ENCODE assay signal across 20 mouse cellular contexts in the genomic region with DNA sequence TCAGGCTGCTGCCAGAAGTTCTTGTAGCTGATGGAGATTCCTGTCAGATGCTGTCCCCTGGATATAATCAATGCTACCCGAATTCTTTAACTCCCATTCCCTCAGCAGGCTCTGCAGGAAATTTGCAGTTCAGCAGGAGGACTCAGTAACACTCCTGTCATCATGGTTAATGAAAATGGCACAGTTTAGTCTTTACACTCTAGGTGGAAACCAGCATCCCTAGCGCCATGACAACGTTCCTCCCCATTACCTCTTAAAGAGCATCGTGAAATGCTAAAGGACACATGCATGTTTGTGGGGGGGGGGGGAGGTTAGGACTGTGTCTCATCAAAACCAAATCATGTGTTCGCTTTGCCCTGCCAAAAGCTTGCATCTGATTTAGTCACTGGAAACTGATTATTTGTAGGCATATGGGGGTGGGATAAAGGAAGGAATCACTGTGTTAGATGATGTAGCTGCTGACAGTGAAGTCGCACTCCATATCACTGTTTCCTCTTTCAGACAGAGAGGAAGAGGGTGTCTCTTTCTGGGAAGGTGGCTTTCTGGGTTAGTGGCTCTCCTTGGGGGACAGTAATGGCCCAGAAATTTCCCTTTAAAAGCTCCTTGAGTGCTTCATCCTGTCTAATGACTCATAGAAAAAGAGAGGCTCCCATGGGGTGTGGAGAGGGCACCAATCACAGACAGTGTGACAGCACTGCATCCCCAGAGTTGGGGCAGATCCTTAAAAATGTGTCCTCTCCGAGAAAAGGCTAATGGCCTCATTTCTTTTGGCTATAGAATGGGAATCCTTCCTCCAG.
DNase-seq lines count a peak whose midpoint lies in the region; ATAC-seq lines count a peak whose summit lies in the region.
"Had no signal": no experiment of that assay in that cellular context is flagged by ENCODE, and none has a peak within 500 bp of the region (broad histone marks: within the 10 kb centered on the region; RNA-seq: fewer than 3 reads in every experiment).

No protein-coding gene starts in this region.

- no peak overlapping the region for H3K4me2 ChIP-seq in hindbrain, embryonic 14.5 days (replicated peaks)
- H3K4me2 ChIP-seq in neural tube, embryonic 11.5 days (ENCODE audit: low read depth) = no peak overlapping the region
- H3K4me2 ChIP-seq in hindbrain, embryonic 16.5 days (ENCODE audit: low read length) = no peak overlapping the region
- H3K4me2 ChIP-seq in neural tube, embryonic 14.5 days (ENCODE audit: low read depth, low read length) = no peak overlapping the region
- H3K4me2 ChIP-seq in intestine, embryonic 16.5 days (ENCODE audit: low read depth, low read length) = no peak overlapping the region
- H3K4me2 ChIP-seq: limb, embryonic 13.5 days had no signal

- H3K4me1 ChIP-seq in hindbrain, embryonic 14.5 days (replicated peaks; ENCODE audit: control insufficient read depth, insufficient read depth, low read length) = no peaks in the 10 kb centered on the region; the same call in 1 of the 2 replicates
- H3K4me1 ChIP-seq in hindbrain, embryonic 10.5 days (replicated peaks) = no peaks in the 10 kb centered on the region
- H3K4me1 ChIP-seq in neural tube, embryonic 11.5 days (ENCODE audit: control insufficient read depth, insufficient read depth, low read length) = no peaks in the 10 kb centered on the region
- H3K4me1 ChIP-seq in hindbrain, embryonic 16.5 days (ENCODE audit: control insufficient read depth, insufficient read depth, low read depth, low read length) = peaks cover 6% of the 10 kb centered on the region; the same call in 1 of the 2 replicates
- no peaks in the 10 kb centered on the region for H3K4me1 ChIP-seq in neural tube, embryonic 14.5 days (ENCODE audit: control insufficient read depth, insufficient read depth, low read length)
- H3K4me1 ChIP-seq in intestine, embryonic 16.5 days (ENCODE audit: control insufficient read depth, insufficient read depth, low read length) = no peaks in the 10 kb centered on the region
- H3K4me1 ChIP-seq: limb, embryonic 13.5 days; megakaryocyte, embryonic 14.5 days had no signal

- no peaks in the 10 kb centered on the region for H3K27me3 ChIP-seq in hindbrain, embryonic 14.5 days (ENCODE audit: control insufficient read depth, insufficient read depth, low read length)
- H3K27me3 ChIP-seq in hindbrain, embryonic 10.5 days (ENCODE audit: insufficient read depth, poor library complexity, severe bottlenecking) = no peaks in the 10 kb centered on the region
- H3K27me3 ChIP-seq in neural tube, embryonic 11.5 days (ENCODE audit: control insufficient read depth, insufficient read depth, low read length) = no peaks in the 10 kb centered on the region
- H3K27me3 ChIP-seq in hindbrain, embryonic 16.5 days (replicated peaks; ENCODE audit: control insufficient read depth, insufficient read depth, low read length) = no peaks in the 10 kb centered on the region
- no peaks in the 10 kb centered on the region for H3K27me3 ChIP-seq in neural tube, embryonic 14.5 days (ENCODE audit: control insufficient read depth, insufficient read depth, low read length)
- no peaks in the 10 kb centered on the region for H3K27me3 ChIP-seq in intestine, embryonic 16.5 days (replicated peaks; ENCODE audit: control insufficient read depth, insufficient read depth, low read length)
- H3K27me3 ChIP-seq: limb, embryonic 13.5 days; megakaryocyte, embryonic 14.5 days had no signal

- no peak overlapping the region for H3K4me3 ChIP-seq in hindbrain, embryonic 14.5 days (replicated peaks; ENCODE audit: low read length)
- no peak overlapping the region for H3K4me3 ChIP-seq in hindbrain, embryonic 10.5 days
- H3K4me3 ChIP-seq in neural tube, embryonic 11.5 days (ENCODE audit: low read depth, low read length) = no peak overlapping the region
- no peak overlapping the region for H3K4me3 ChIP-seq in hindbrain, embryonic 16.5 days (ENCODE audit: low read length)
- H3K4me3 ChIP-seq in neural tube, embryonic 14.5 days (ENCODE audit: low read depth, low read length) = no peak overlapping the region
- H3K4me3 ChIP-seq in intestine, embryonic 16.5 days (ENCODE audit: low read length) = no peak overlapping the region
- H3K4me3 ChIP-seq: limb, embryonic 13.5 days; megakaryocyte, embryonic 14.5 days had no signal

- no peaks in the 10 kb centered on the region for H3K36me3 ChIP-seq in hindbrain, embryonic 14.5 days (replicated peaks; ENCODE audit: control insufficient read depth, insufficient read depth)
- no peaks in the 10 kb centered on the region for H3K36me3 ChIP-seq in hindbrain, embryonic 10.5 days
- H3K36me3 ChIP-seq in neural tube, embryonic 11.5 days (ENCODE audit: control insufficient read depth, insufficient read depth, low read length) = no peaks in the 10 kb centered on the region
- no peaks in the 10 kb centered on the region for H3K36me3 ChIP-seq in hindbrain, embryonic 16.5 days (ENCODE audit: control insufficient read depth, insufficient read depth, low read length)
- H3K36me3 ChIP-seq in neural tube, embryonic 14.5 days (ENCODE audit: control insufficient read depth, insufficient read depth, low read length) = no peaks in the 10 kb centered on the region
- H3K36me3 ChIP-seq in intestine, embryonic 16.5 days (ENCODE audit: control insufficient read depth, insufficient read depth, low read length) = no peaks in the 10 kb centered on the region
- H3K36me3 ChIP-seq: G1E; limb, embryonic 13.5 days had no signal

- WGBS in hindbrain, embryonic 14.5 days = 56% methylated on average over 7 of the region's 7 CpGs
- 80% methylated on average over 7 of the region's 7 CpGs for WGBS in hindbrain, embryonic 10.5 days
- WGBS in neural tube, embryonic 11.5 days = 73% methylated on average over 7 of the region's 7 CpGs
- 48% methylated on average over 7 of the region's 7 CpGs for WGBS in hindbrain, embryonic 16.5 days
- 58% methylated on average over 7 of the region's 7 CpGs for WGBS in neural tube, embryonic 14.5 days
- 68% methylated on average over 7 of the region's 7 CpGs for WGBS in intestine, embryonic 16.5 days

- peak overlapping the region; percentile 39; the same call in 1 of the 2 replicates for H3K27ac ChIP-seq in hindbrain, embryonic 14.5 days
- H3K27ac ChIP-seq in hindbrain, embryonic 10.5 days = no peak overlapping the region
- no peak overlapping the region for H3K27ac ChIP-seq in neural tube, embryonic 11.5 days (ENCODE audit: low read depth, low read length)
- peak overlapping the region; percentile 59; the same call in 1 of the 2 replicates for H3K27ac ChIP-seq in hindbrain, embryonic 16.5 days (ENCODE audit: low read depth, low read length)
- H3K27ac ChIP-seq in neural tube, embryonic 14.5 days (ENCODE audit: low read depth, low read length) = peak overlapping the region; percentile 34
- no peak overlapping the region for H3K27ac ChIP-seq in intestine, embryonic 16.5 days (ENCODE audit: low read length)
- H3K27ac ChIP-seq: limb, embryonic 13.5 days; liver, embryonic 14.5 days had no signal

- DNase-seq in hindbrain, embryonic 14.5 days (ENCODE audit: low spot score) = no peak
- DNase-seq in hindbrain, embryonic 10.5 days (ENCODE audit: low spot score) = no peak
- no peak for DNase-seq in neural tube, embryonic 11.5 days (ENCODE audit: low spot score)
- no peak for DNase-seq in neural tube, embryonic 10.5 days (ENCODE audit: extremely low spot score, low spot score)
- DNase-seq in cerebellum, adult 9-10 months = no peak
- DNase-seq: cerebellum, postnatal 14 days; heart, adult 18-20 months; kidney, adult 8-10 months; kidney, postnatal 25 days; lung, postnatal 10 days; thymus, adult 18-20 months had no signal

- H3K9me3 ChIP-seq in hindbrain, embryonic 14.5 days (ENCODE audit: control insufficient read depth, low read length) = no peaks in the 10 kb centered on the region
- no peaks in the 10 kb centered on the region for H3K9me3 ChIP-seq in hindbrain, embryonic 10.5 days
- H3K9me3 ChIP-seq in neural tube, embryonic 11.5 days (ENCODE audit: control insufficient read depth, low read length) = no peaks in the 10 kb centered on the region
- no peaks in the 10 kb centered on the region for H3K9me3 ChIP-seq in hindbrain, embryonic 16.5 days (ENCODE audit: control insufficient read depth, low read length)
- no peaks in the 10 kb centered on the region for H3K9me3 ChIP-seq in neural tube, embryonic 14.5 days (ENCODE audit: control insufficient read depth, low read length)
- H3K9me3 ChIP-seq in intestine, embryonic 16.5 days (ENCODE audit: control insufficient read depth, low read length) = 0 out of 2 replicates have a peak, but pooled peaks cover 4% of the 10 kb centered on the region
- H3K9me3 ChIP-seq: G1E had no signal

- ATAC-seq in hindbrain, embryonic 14.5 days (ENCODE audit: low FRiP score) = peak; percentile 73
- peak; percentile 23; the same call in 1 of the 2 replicates for ATAC-seq in neural tube, embryonic 11.5 days (ENCODE audit: insufficient read depth, low FRiP score, low TSS enrichment)
- ATAC-seq in hindbrain, embryonic 16.5 days = peak; percentile 78
- peak; percentile 85 for ATAC-seq in neural tube, embryonic 14.5 days (ENCODE audit: low read depth)
- ATAC-seq in intestine, embryonic 16.5 days = no peak
- ATAC-seq: forebrain, embryonic 16.5 days; midbrain, embryonic 16.5 days had no signal

- H3K9ac ChIP-seq in hindbrain, embryonic 14.5 days = no peak overlapping the region
- H3K9ac ChIP-seq in neural tube, embryonic 11.5 days (ENCODE audit: low read length) = no peak overlapping the region
- no peak overlapping the region for H3K9ac ChIP-seq in hindbrain, embryonic 16.5 days (ENCODE audit: low read depth, low read length)
- H3K9ac ChIP-seq in neural tube, embryonic 14.5 days (replicated peaks; ENCODE audit: low read depth, low read length) = no peak overlapping the region
- H3K9ac ChIP-seq in intestine, embryonic 16.5 days (ENCODE audit: low read depth, low read length) = no peak overlapping the region
- H3K9ac ChIP-seq: limb, embryonic 13.5 days; liver, embryonic 14.5 days had no signal

Comparison
In these comparisons a context has a peak if more than half of its experiments do, and no peak if none do; other contexts are left out.
1. H3K27ac ChIP-seq: peak in hindbrain, embryonic 14.5 days (single experiment), hindbrain, embryonic 16.5 days (single experiment) and neural tube, embryonic 14.5 days (single experiment); none in hindbrain, embryonic 10.5 days (single experiment), neural tube, embryonic 11.5 days (single experiment) and intestine, embryonic 16.5 days (single experiment).